17 mouse cellular contexts compared by ENCODE assay signal in genomic region chr12:89289589-89290274, GRCm38 (mm10).
DNase-seq lines count a peak whose midpoint lies in the region; ATAC-seq and TF ChIP-seq lines count a peak whose summit lies in the region.
"Had no signal": no experiment of that assay in that cellular context is flagged by ENCODE, and none has a peak within 500 bp of the region (broad histone marks: within the 10 kb centered on the region; RNA-seq: fewer than 3 reads in every experiment).

No protein-coding gene starts in this region.

- H3K27ac ChIP-seq in left cerebral cortex, adult 2 months, result peak overlapping the region; percentile 19
- H3K27ac ChIP-seq in forebrain, embryonic 15.5 days (replicated peaks), result 0 out of 2 replicates have a peak overlapping the region, but pooled peaks have one; percentile 5
- H3K27ac ChIP-seq in hindbrain, postnatal 0 days, result peak overlapping the region; percentile 49; the same call in 1 of the 2 replicates
- H3K27ac ChIP-seq: embryonic facial prominence, embryonic 13.5 days had no signal

- no peak overlapping the region for H3K4me2 ChIP-seq in forebrain, embryonic 15.5 days (replicated peaks)
- H3K4me2 ChIP-seq in hindbrain, postnatal 0 days (ENCODE audit: low read depth, low read length), result no peak overlapping the region
- H3K4me2 ChIP-seq: embryonic facial prominence, embryonic 13.5 days; heart, embryonic 12.5 days; liver, embryonic 11.5 days had no signal

- H3K9me3 ChIP-seq in forebrain, embryonic 15.5 days, result no peaks in the 10 kb centered on the region
- no peaks in the 10 kb centered on the region for H3K9me3 ChIP-seq in hindbrain, postnatal 0 days (ENCODE audit: low read length)
- H3K9me3 ChIP-seq: embryonic facial prominence, embryonic 13.5 days; G1E; heart, embryonic 12.5 days had no signal

- peak; percentile 64; the same call in 1 of the 2 replicates for ATAC-seq in forebrain, embryonic 15.5 days (replicated peaks)
- peak; percentile 83 for ATAC-seq in hindbrain, postnatal 0 days

- no peaks in the 10 kb centered on the region for H3K27me3 ChIP-seq in forebrain, embryonic 15.5 days
- no peaks in the 10 kb centered on the region for H3K27me3 ChIP-seq in hindbrain, postnatal 0 days (ENCODE audit: insufficient read depth, low read length)
- H3K27me3 ChIP-seq: embryonic facial prominence, embryonic 13.5 days; heart, embryonic 12.5 days had no signal

- H3K4me3 ChIP-seq in left cerebral cortex, adult 2 months, result no peak overlapping the region
- no peak overlapping the region for H3K4me3 ChIP-seq in forebrain, embryonic 15.5 days
- H3K4me3 ChIP-seq in hindbrain, postnatal 0 days (ENCODE audit: low read length), result no peak overlapping the region
- H3K4me3 ChIP-seq: embryonic facial prominence, embryonic 13.5 days; heart, embryonic 12.5 days; myocyte had no signal

- H3K36me3 ChIP-seq in forebrain, embryonic 15.5 days, result no peaks in the 10 kb centered on the region
- H3K36me3 ChIP-seq in hindbrain, postnatal 0 days (ENCODE audit: insufficient read depth, low read length), result no peaks in the 10 kb centered on the region
- H3K36me3 ChIP-seq: embryonic facial prominence, embryonic 13.5 days; G1E; heart, embryonic 12.5 days had no signal

- WGBS in forebrain, embryonic 15.5 days, result 60% methylated on average over 4 of the region's 4 CpGs
- WGBS in hindbrain, postnatal 0 days, result 54% methylated on average over 4 of the region's 4 CpGs

- no peak for TF ChIP-seq CTCF in left cerebral cortex, adult 2 months (IDR thresholded peaks at IDR 0.05)
- TF ChIP-seq CTCF in hindbrain, postnatal 0 days (IDR thresholded peaks at IDR 0.05; ENCODE audit: low read depth), result no peak

- intact Hi-C loops in left cerebral cortex, adult 2 months (cut with DNase I), result no loop called here

- H3K4me1 ChIP-seq in forebrain, embryonic 15.5 days, result peaks cover 17% of the 10 kb centered on the region
- H3K4me1 ChIP-seq in hindbrain, postnatal 0 days (ENCODE audit: insufficient read depth, low read length), result peaks cover 14% of the 10 kb centered on the region; the same call in 1 of the 2 replicates
- H3K4me1 ChIP-seq: heart, embryonic 12.5 days had no signal

- no peak for DNase-seq in left cerebral cortex, adult 2 months (ENCODE audit: extremely low spot score in 1 of 2, low spot score in 2 of 2)
- no peak for DNase-seq in left cerebral cortex, adult 9 months (ENCODE audit: low spot score in 2 of 2)
- DNase-seq in hindbrain, postnatal 0 days (ENCODE audit: low spot score), result peak; percentile 62
- DNase-seq in skeletal muscle tissue, adult 2 months (ENCODE audit: low read depth, low spot score), result peak; percentile 11
- no peak for DNase-seq in thymus, postnatal 36 days
- DNase-seq in heart, postnatal 4 days, result no peak
- DNase-seq: adrenal gland, adult 8-10 months; kidney, adult 18-20 months; kidney, postnatal 25 days; left cerebral cortex, postnatal 4 days; thymus, adult 18-20 months had no signal

- no peak overlapping the region for H3K9ac ChIP-seq in forebrain, embryonic 15.5 days (replicated peaks)
- H3K9ac ChIP-seq in hindbrain, postnatal 0 days (replicated peaks; ENCODE audit: low read length), result no peak overlapping the region
- H3K9ac ChIP-seq: embryonic facial prominence, embryonic 13.5 days; heart, embryonic 12.5 days had no signal

Comparison
In these comparisons a context has a peak if more than half of its experiments do, and no peak if none do; other contexts are left out.
1. DNase-seq: peak in hindbrain, postnatal 0 days (single experiment) and skeletal muscle tissue, adult 2 months (single experiment); none in left cerebral cortex, adult 2 months (0 of 2), left cerebral cortex, adult 9 months (0 of 2), thymus, postnatal 36 days (0 of 2) and heart, postnatal 4 days (single experiment).
2. Peak in every context shown above with its lines, with median percentiles within 50 percentile points of each other: H3K27ac ChIP-seq.